In the genomic region with DNA sequence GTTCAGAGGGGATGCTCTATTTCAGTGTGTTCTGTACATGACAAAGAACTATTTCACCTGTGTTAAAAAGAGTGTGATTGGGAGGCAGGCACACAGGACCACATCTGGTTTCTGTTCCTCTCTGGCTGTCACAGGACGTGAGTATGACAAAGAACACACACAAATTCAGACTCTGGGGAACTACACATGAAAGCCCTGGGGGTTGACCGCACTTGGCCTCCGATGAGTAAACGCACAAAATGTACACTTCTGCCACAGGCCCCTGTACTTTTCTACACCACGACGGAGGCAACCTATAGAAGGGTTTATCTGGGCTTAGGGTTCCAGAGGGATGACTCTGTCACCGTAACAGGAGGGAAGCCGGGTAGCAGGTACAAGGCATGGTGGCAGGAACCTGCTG, we compare ENCODE assay signal across 18 mouse cellular contexts. TPM values are rescaled to one million over a fixed set of nuclear protein-coding genes. Genes with fewer than 3 reads are reported as not detected.
DNase-seq lines count a peak whose midpoint lies in the region; ATAC-seq lines count a peak whose summit lies in the region.
"Had no signal": no experiment of that assay in that cellular context is flagged by ENCODE, and none has a peak within 500 bp of the region (broad histone marks: within the 10 kb centered on the region; RNA-seq: fewer than 3 reads in every experiment).

No protein-coding gene starts in this region.

- peak; percentile 87 for DNase-seq in heart, adult 11 months
- DNase-seq in heart, postnatal 14 days: no peak
- DNase-seq in A20 (ENCODE audit: low read depth, low spot score): peak; percentile 91
- peak; percentile 25 for DNase-seq in forelimb bud, embryonic 11.5 days (ENCODE audit: low read depth, low spot score)
- DNase-seq in spleen, adult 18-20 months: peak; percentile 53 to 66
- no peak for DNase-seq in layer of hippocampus, postnatal 36 days
- no peak for DNase-seq in kidney, postnatal 36 days
- DNase-seq: adrenal gland, postnatal 36 days; cerebellum, adult 11 months; cerebellum, postnatal 14 days; embryo, embryonic 11 days; gastrocnemius, postnatal 10 days; kidney, adult 2 months; kidney, postnatal 14 days; lung, adult 2 months had no signal

- ATAC-seq in monocyte, adult 5-6 weeks (replicated peaks; ENCODE audit: insufficient number of reproducible peaks, low FRiP score, low TSS enrichment, poor library complexity, severe bottlenecking): no peak; the same call in 1 of the 2 replicates
- ATAC-seq: CD4-positive, CD25-positive, alpha-beta regulatory T cell, adult 4 months; liver, embryonic 12.5 days had no signal

- intact Hi-C loops in heart, postnatal 14 days (cut with DNase I): no loop called here

RNA-seq across cellular contexts. Expression of a gene that starts 20.2 kb away (rescaled TPM):
- 10 to 100 TPM; 18.0 to 21.0 TPM for total RNA-seq in heart, postnatal 14 days (2021)
- 4.2 to 7.1 TPM (median 4.9 TPM) in 3 replicates for total RNA-seq in monocyte, adult 5-6 weeks (2017)
- 10 to 100 TPM; 23.2 to 26.5 TPM for total RNA-seq in layer of hippocampus, postnatal 36 days (2021)

RNA-seq across cellular contexts. Expression of a gene that starts 20.3 kb away (rescaled TPM):
- 10 to 100 TPM; 31.5 to 31.8 TPM for total RNA-seq in heart, postnatal 14 days (2021)
- 105 to 132 TPM (median 106 TPM) in 3 replicates for total RNA-seq in monocyte, adult 5-6 weeks (2017)
- 10 to 100 TPM; 48.8 to 50.4 TPM for total RNA-seq in layer of hippocampus, postnatal 36 days (2021)

RNA-seq across cellular contexts. Expression of a gene that starts 24.4 kb away (rescaled TPM):
- total RNA-seq in heart, postnatal 14 days (2021): 10 to 100 TPM; 17.4 to 18.1 TPM
- 39.7 to 45.8 TPM (median 40.3 TPM) in 3 replicates for total RNA-seq in monocyte, adult 5-6 weeks (2017)
- total RNA-seq in layer of hippocampus, postnatal 36 days (2021): 1 to 10 TPM; 4.1 to 4.4 TPM

Comparison
In these comparisons a context has a peak if more than half of its experiments do, and no peak if none do; other contexts are left out.
1. DNase-seq: peak in heart, adult 11 months (single experiment), A20 (single experiment), forelimb bud, embryonic 11.5 days (single experiment) and spleen, adult 18-20 months (2 of 2); none in heart, postnatal 14 days (0 of 2), layer of hippocampus, postnatal 36 days (0 of 2) and kidney, postnatal 36 days (0 of 2).